ENCODE assay signal across 16 mouse cellular contexts in the genomic region with DNA sequence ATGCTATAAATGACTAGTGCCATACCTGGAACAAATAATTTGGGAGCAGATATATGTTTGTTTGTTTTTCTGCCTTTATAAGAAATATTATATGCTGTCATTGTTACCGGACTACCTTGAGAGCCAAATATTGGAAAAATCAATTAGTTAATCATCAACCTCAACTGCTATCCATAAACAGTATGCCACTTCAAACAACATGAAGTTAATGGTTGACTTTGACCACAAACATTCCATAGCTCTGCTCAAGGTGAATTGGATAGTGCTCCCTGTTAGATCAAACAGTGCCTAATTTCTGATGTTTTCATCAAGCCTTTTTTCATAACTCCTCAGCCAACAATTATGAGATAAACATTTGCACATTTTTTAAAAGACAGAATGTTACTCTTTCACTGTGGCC.
"Had no signal": no experiment of that assay in that cellular context is flagged by ENCODE, and none has a peak within 500 bp of the region (broad histone marks: within the 10 kb centered on the region; RNA-seq: fewer than 3 reads in every experiment).

No protein-coding gene starts in this region.

- H3K9ac ChIP-seq: hindbrain, embryonic 15.5 days; limb, embryonic 15.5 days; lung, embryonic 15.5 days; midbrain, embryonic 15.5 days; neural tube, embryonic 13.5 days had no signal

- ATAC-seq: midbrain, embryonic 15.5 days had no signal

- H3K4me1 ChIP-seq: hindbrain, embryonic 15.5 days; limb, embryonic 15.5 days; lung, embryonic 15.5 days; megakaryocyte, embryonic 14.5 days; midbrain, embryonic 15.5 days; neural tube, embryonic 13.5 days had no signal

- DNase-seq: kidney, adult 8-10 months; kidney, postnatal 25 days; layer of hippocampus, adult 9-11 months; layer of hippocampus, postnatal 36 days; lung, postnatal 14 days; retina, postnatal 1 day; thymus, adult 18-20 months; thymus, postnatal 36 days had no signal

- H3K27me3 ChIP-seq: hindbrain, embryonic 15.5 days; limb, embryonic 15.5 days; lung, embryonic 15.5 days; megakaryocyte, embryonic 14.5 days; midbrain, embryonic 15.5 days; neural tube, embryonic 13.5 days had no signal

- H3K27ac ChIP-seq: hindbrain, embryonic 15.5 days; limb, embryonic 15.5 days; lung, embryonic 15.5 days; macrophage; midbrain, embryonic 15.5 days; neural tube, embryonic 13.5 days had no signal

- H3K36me3 ChIP-seq: hindbrain, embryonic 15.5 days; limb, embryonic 15.5 days; lung, embryonic 15.5 days; midbrain, embryonic 15.5 days; neural tube, embryonic 13.5 days had no signal

- H3K4me3 ChIP-seq: hindbrain, embryonic 15.5 days; limb, embryonic 15.5 days; lung, embryonic 15.5 days; megakaryocyte, embryonic 14.5 days; midbrain, embryonic 15.5 days; neural tube, embryonic 13.5 days had no signal

- H3K4me2 ChIP-seq: hindbrain, embryonic 15.5 days; limb, embryonic 15.5 days; lung, embryonic 15.5 days; midbrain, embryonic 11.5 days; midbrain, embryonic 15.5 days; neural tube, embryonic 13.5 days had no signal

- H3K9me3 ChIP-seq: hindbrain, embryonic 15.5 days; limb, embryonic 15.5 days; lung, embryonic 15.5 days; megakaryocyte, embryonic 14.5 days; midbrain, embryonic 15.5 days; neural tube, embryonic 13.5 days had no signal
